Mouse (Mus musculus): ENCODE data around the gene Khdrbs2. TPM values are rescaled to one million over a fixed set of nuclear protein-coding genes. Genes with fewer than 3 reads are reported as not detected.

The Khdrbs2 gene
- polyA plus RNA-seq (2015; fragmentation: Nextera tagmentation; extraction: Ambion mirVana), result 3.0 and 3.8 TPM in 2 replicates

DNA sequence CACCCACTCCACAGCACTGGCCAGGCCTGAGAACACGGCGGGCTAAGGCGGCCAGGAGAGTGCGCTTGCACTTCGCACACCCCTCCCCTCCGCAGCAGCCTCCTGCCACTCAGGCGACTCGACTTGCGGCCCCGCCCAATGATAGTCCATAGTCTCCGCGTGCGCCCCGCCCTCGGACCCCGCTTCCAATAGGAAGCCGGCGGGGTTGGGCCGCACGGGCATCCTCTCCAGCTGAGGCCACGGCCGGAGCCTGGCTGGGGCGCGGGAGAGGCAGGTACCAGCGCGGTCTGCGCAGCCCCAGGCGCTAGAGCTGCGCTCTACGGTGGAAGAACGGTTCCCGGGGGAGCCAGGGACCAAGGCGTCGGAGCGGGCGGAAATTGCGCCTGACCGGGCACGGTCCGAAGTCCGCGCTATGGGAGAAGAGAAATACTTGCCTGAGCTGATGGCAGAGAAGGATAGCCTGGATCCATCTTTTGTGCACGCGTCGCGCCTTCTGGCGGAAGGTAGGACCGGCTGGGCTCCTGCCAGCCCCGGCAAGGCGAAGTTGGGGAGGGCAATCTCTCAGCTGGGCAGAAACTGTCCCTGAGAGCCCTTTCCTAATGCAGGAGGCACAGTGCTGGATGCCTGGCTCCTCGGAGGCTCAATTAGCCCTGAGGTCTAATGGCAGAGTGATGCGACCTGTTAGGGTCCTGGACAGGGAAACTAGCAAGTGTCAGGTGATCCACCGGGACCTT, at the start of gene Khdrbs2:
Gene Khdrbs2 (plus strand): TSS at position 209 of the 734 bp plus-strand sequence.
- H3K36me3 ChIP-seq, result no peaks in the 10 kb centered on the region
- peaks cover 17% of the 10 kb centered on the region for H3K27me3 ChIP-seq
- under 1% methylated on average over 53 of the region's 53 CpGs for WGBS
- ATAC-seq (ENCODE audit: insufficient number of reproducible peaks, low FRiP score, low TSS enrichment, low read depth), result peak; percentile 96
- H3K9me3 ChIP-seq, result no peaks in the 10 kb centered on the region
- H3K9ac ChIP-seq, result peak within 1 kb of the TSS; percentile 40
- peak within 1 kb of the TSS; percentile 52 for H3K4me3 ChIP-seq
- H3K27ac ChIP-seq, result no peak within 1 kb of the TSS
- H3K4me2 ChIP-seq, result peak within 1 kb of the TSS; percentile 94
- peaks cover 9% of the 10 kb centered on the region for H3K4me1 ChIP-seq

GRCm38 (mm10) chr1:32174566-32174965, 2.1 kb downstream of the Khdrbs2 start:
- WGBS, result 55% methylated on average over 5 of the region's 5 CpGs
- H3K4me2 ChIP-seq, result no peak overlapping the region

DNA sequence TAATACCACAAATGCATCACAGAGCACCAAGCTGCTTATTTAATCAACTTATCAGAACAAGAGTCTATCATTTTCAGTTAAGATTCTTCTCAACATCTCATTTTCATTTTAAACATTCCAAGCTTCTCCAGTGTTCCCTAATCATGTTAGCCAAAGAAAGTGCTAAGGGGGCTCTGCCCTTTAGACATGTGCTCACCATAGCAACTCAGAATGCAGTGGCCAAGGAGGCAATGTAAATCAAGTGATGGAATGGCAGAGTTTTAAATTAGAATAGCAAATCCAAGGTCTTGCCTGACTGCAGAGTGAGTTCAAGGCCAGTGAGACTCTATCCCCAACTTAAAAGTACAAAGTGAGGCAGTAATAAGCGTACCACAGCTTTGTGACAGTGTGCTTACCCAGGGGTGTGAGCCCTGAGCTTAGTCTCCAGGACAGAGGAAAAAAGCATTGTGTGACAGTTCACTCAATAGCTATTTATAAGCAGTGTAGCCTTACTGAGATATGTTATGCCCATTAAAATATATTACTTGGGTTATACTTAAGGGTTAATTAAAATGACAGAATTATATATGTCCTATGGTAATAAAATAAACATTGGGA, 27.2 kb downstream of the Khdrbs2 start:
- Histone ChIP-seq H3K4me1 (no peaks in the 10 kb centered on the region), H3K27ac (no peak overlapping the region), H3K9ac (no peak overlapping the region), H3K27me3 (no peaks in the 10 kb centered on the region), H3K4me2 (no peak overlapping the region), H3K9me3 (no peaks in the 10 kb centered on the region), H3K36me3 (no peaks in the 10 kb centered on the region), H3K4me3 (no peak overlapping the region)
- ATAC-seq (ENCODE audit: insufficient number of reproducible peaks, low FRiP score, low TSS enrichment, low read depth), result no peak
- WGBS, result 69% methylated on average over 1 of the region's 1 CpGs

More at GRCm38 (mm10) chr1:32174566-32174965, 2.1 kb downstream of the Khdrbs2 start:
- Histone ChIP-seq H3K9ac (no peak overlapping the region), H3K27ac (no peak overlapping the region), H3K27me3 (peaks cover 17% of the 10 kb centered on the region), H3K9me3 (no peaks in the 10 kb centered on the region), H3K4me1 (peaks cover 9% of the 10 kb centered on the region), H3K36me3 (no peaks in the 10 kb centered on the region), H3K4me3 (no peak overlapping the region)
- ATAC-seq (ENCODE audit: insufficient number of reproducible peaks, low FRiP score, low TSS enrichment, low read depth), result no peak

DNA sequence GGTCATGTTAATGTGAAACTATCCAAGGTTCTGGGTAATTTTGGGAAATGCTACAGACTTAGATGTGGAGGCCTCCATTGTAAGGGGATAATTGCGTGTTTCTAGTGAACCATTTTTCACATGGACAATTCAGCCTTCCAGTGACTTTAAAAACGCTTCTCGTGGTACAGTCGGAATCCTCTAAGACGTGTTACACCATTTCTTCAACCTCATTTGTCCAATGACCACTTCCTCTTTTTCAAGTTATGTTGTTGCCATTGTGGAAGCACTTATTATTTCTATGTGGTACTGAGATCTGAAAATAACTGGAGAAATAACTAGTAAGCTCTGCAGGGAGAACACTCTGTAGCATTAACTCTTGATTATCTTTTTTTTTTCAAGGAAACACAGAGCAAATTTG, 75.9 kb downstream of the Khdrbs2 start:
- H3K9ac ChIP-seq, result no peak overlapping the region
- ATAC-seq (ENCODE audit: insufficient number of reproducible peaks, low FRiP score, low TSS enrichment, low read depth), result no peak
- H3K4me2 ChIP-seq, result no peak overlapping the region
- H3K36me3 ChIP-seq, result no peaks in the 10 kb centered on the region
- no peak overlapping the region for H3K4me3 ChIP-seq
- 87% methylated on average over 5 of the region's 5 CpGs for WGBS
- H3K27ac ChIP-seq, result no peak overlapping the region
- H3K9me3 ChIP-seq, result no peaks in the 10 kb centered on the region
- H3K27me3 ChIP-seq, result no peaks in the 10 kb centered on the region
- no peaks in the 10 kb centered on the region for H3K4me1 ChIP-seq

- WGBS, result 85% methylated on average over 2 of the region's 2 CpGs
- H3K9me3 ChIP-seq, result no peaks in the 10 kb centered on the region
- ATAC-seq (ENCODE audit: insufficient number of reproducible peaks, low FRiP score, low TSS enrichment, low read depth), result no peak
- no peak overlapping the region for H3K27ac ChIP-seq
- no peaks in the 10 kb centered on the region for H3K36me3 ChIP-seq
- no peaks in the 10 kb centered on the region for H3K4me1 ChIP-seq
- no peak overlapping the region for H3K4me2 ChIP-seq
- no peaks in the 10 kb centered on the region for H3K27me3 ChIP-seq
- no peak overlapping the region for H3K4me3 ChIP-seq
- no peak overlapping the region for H3K9ac ChIP-seq
Observed at GRCm38 (mm10) chr1:32249602-32250001, 77.1 kb downstream of the Khdrbs2 start.

GRCm38 (mm10) chr1:32250337-32250736, 77.8 kb downstream of the Khdrbs2 start:
- no peaks in the 10 kb centered on the region for H3K36me3 ChIP-seq
- no peak overlapping the region for H3K9ac ChIP-seq
- H3K27ac ChIP-seq, result no peak overlapping the region
- H3K4me2 ChIP-seq, result no peak overlapping the region
- ATAC-seq (ENCODE audit: insufficient number of reproducible peaks, low FRiP score, low TSS enrichment, low read depth), result no peak
- no peaks in the 10 kb centered on the region for H3K27me3 ChIP-seq
- no peak overlapping the region for H3K4me3 ChIP-seq
- H3K9me3 ChIP-seq, result no peaks in the 10 kb centered on the region
- 91% methylated on average over 1 of the region's 1 CpGs for WGBS
- H3K4me1 ChIP-seq, result no peaks in the 10 kb centered on the region

DNA sequence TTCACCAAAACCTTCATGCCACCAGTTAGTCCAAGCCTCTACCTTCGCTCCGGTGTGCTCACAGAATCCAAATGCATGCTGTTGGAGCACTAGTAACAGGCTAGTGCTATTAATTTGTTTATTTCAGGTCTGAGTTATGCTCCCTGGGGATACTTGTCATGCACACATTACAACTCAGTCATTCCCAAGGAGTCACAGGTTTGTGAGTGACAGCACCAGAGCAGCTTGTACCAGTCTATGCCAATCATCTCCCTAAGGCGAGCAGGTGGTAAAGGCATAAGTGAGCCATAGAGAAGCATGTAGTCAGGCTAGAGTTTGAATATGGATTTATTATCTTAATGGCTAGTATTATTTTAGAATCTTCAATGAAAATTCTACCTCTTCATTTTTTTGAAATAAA, 86.4 kb downstream of the Khdrbs2 start:
- Histone ChIP-seq H3K9ac (no peak overlapping the region), H3K36me3 (no peaks in the 10 kb centered on the region), H3K4me1 (no peaks in the 10 kb centered on the region), H3K4me2 (no peak overlapping the region), H3K27ac (no peak overlapping the region), H3K4me3 (no peak overlapping the region), H3K27me3 (no peaks in the 10 kb centered on the region), H3K9me3 (no peaks in the 10 kb centered on the region)
- WGBS, result 85% methylated on average over 3 of the region's 3 CpGs
- no peak for ATAC-seq (ENCODE audit: insufficient number of reproducible peaks, low FRiP score, low TSS enrichment, low read depth)

DNA sequence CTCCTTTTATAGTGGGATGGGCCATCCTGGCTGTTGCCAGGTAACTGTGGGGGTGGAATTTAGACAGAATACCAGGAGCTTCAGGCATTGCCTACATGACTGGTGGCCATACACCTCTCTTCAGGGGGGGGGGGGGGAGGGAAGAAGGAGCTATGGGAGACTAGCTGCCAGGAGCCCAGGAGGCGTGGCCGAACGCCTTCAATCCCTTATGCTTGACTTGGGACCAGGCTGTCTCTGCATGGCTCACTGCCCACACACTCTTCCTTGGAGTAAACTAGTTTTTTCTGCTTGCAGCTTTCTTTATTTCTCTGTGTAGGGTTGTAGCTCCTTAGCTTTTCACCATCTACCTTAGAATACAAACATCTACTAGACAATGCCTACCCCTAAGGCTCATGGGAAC, 98.0 kb downstream of the Khdrbs2 start:
- H3K9me3 ChIP-seq, result no peaks in the 10 kb centered on the region
- 96% methylated on average over 3 of the region's 3 CpGs for WGBS

DNA sequence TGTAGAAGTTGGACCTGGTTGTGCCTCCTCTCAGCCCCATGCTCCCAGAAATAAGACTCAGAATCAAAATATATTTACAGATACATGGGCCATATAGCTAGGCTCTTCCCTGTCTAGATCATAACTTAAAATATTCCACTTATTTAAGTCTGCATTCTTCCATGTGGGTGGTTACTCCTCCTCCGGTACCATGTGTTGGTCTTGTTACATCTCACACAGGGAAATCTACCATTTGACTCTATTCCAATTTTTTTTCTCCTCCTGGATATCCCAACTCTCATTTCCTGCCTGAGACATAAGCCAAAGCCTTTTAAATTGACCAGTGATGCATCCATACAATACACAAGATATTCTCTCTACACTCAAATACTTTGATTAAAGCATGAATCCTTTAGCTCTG, 122.2 kb downstream of the Khdrbs2 start:
- Histone ChIP-seq H3K4me1 (no peaks in the 10 kb centered on the region), H3K4me3 (no peak overlapping the region), H3K27me3 (no peaks in the 10 kb centered on the region), H3K4me2 (no peak overlapping the region), H3K9me3 (no peaks in the 10 kb centered on the region), H3K27ac (no peak overlapping the region), H3K36me3 (no peaks in the 10 kb centered on the region), H3K9ac (no peak overlapping the region)
- ATAC-seq (ENCODE audit: insufficient number of reproducible peaks, low FRiP score, low TSS enrichment, low read depth), result no peak
- 85% methylated on average over 1 of the region's 1 CpGs for WGBS

More for the DNA sequence above, 98.0 kb downstream of the Khdrbs2 start:
- Histone ChIP-seq H3K36me3 (no peaks in the 10 kb centered on the region), H3K4me3 (no peak overlapping the region), H3K4me1 (no peaks in the 10 kb centered on the region), H3K9ac (no peak overlapping the region), H3K27ac (no peak overlapping the region), H3K4me2 (no peak overlapping the region), H3K27me3 (no peaks in the 10 kb centered on the region)
- no peak for ATAC-seq (ENCODE audit: insufficient number of reproducible peaks, low FRiP score, low TSS enrichment, low read depth)

- H3K4me3 ChIP-seq, result no peak overlapping the region
- 68% methylated on average over 5 of the region's 5 CpGs for WGBS
- no peaks in the 10 kb centered on the region for H3K4me1 ChIP-seq
- H3K9me3 ChIP-seq, result no peaks in the 10 kb centered on the region
- H3K4me2 ChIP-seq, result no peak overlapping the region
- H3K36me3 ChIP-seq, result no peaks in the 10 kb centered on the region
- H3K9ac ChIP-seq, result no peak overlapping the region
- ATAC-seq (ENCODE audit: insufficient number of reproducible peaks, low FRiP score, low TSS enrichment, low read depth), result no peak
- H3K27ac ChIP-seq, result no peak overlapping the region
- H3K27me3 ChIP-seq, result no peaks in the 10 kb centered on the region
Observed at GRCm38 (mm10) chr1:32301391-32301790, 128.9 kb downstream of the Khdrbs2 start.

DNA sequence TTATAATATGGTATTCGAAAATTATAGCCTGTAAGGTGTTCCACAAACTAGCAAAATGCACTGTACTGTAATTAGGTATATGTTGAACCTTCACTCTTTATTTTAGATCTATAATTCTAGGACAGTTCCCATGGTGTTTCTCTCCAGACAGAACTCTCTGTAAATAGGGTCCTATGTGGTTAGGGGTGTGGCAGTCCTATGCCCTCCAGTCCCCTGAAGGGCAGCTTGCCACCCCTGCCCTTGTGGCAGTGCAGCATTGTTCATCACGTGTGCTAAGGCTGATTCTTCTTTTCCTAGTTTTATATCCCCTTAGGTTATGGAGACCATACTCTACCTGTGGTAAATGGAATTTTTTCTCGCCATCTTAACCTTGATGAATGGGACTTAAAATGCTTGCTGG, 136.6 kb downstream of the Khdrbs2 start:
- Histone ChIP-seq H3K27me3 (no peaks in the 10 kb centered on the region), H3K4me2 (no peak overlapping the region), H3K27ac (no peak overlapping the region), H3K9ac (no peak overlapping the region), H3K4me1 (no peaks in the 10 kb centered on the region), H3K9me3 (no peaks in the 10 kb centered on the region), H3K4me3 (no peak overlapping the region), H3K36me3 (no peaks in the 10 kb centered on the region)
- no peak for ATAC-seq (ENCODE audit: insufficient number of reproducible peaks, low FRiP score, low TSS enrichment, low read depth)
- WGBS, result 57% methylated on average over 3 of the region's 3 CpGs

DNA sequence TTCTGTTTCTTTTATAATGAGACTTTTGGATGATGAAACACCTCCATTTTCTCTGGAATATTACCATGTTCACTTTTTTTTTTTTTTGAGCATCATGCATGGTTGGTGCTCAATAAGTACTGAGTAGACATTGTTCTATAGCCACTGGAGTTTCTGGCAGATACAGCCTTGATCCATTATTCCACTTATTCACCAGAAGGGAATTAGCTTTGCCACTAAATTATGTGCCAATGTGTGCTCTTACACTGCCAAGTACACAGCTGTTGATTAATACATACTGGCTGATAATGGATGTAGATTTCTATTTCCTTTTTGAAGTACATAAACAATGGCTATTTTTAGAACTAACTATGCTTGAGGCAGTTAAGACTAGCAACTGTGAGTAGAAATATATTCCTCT, 137.1 kb downstream of the Khdrbs2 start:
- Histone ChIP-seq H3K4me1 (no peaks in the 10 kb centered on the region), H3K4me3 (no peak overlapping the region), H3K36me3 (no peaks in the 10 kb centered on the region), H3K9me3 (no peaks in the 10 kb centered on the region), H3K27ac (no peak overlapping the region), H3K4me2 (no peak overlapping the region), H3K27me3 (no peaks in the 10 kb centered on the region), H3K9ac (no peak overlapping the region)
- ATAC-seq (ENCODE audit: insufficient number of reproducible peaks, low FRiP score, low TSS enrichment, low read depth), result no peak
